Mouse (Mus musculus) cerebellum, adult 9-10 months (tissue): ENCODE measurements around the gene Ptpn11.
"Not testable (repeated sequence)": the region's sequence is repeated elsewhere in the genome, so short reads cannot be mapped to it uniquely, and the experiment has no call there.

Experiments used
- DNase-seq: peaks from one replicate; pipeline ENCODE4 v3.0.0; 2022

Gene Ptpn11

GRCm38 (mm10) chr5:121190836-121191583 lies at the start of gene Ptpn11:
Gene Ptpn11, minus strand, starts transcription at chr5:121191397.
- DNase-seq = peak; percentile 81

GRCm38 (mm10) chr5:121239846-121240245 lies 48.6 kb upstream of the Ptpn11 start:
- DNase-seq = peak; percentile 80

- DNase-seq = peak; percentile 72
These were observed 47.0 kb upstream of the Ptpn11 start for GRCm38 (mm10) chr5:121238208-121238607.

GRCm38 (mm10) chr5:121236171-121236570 lies 45.0 kb upstream of the Ptpn11 start:
- DNase-seq = peak; percentile 74

- no peak for DNase-seq
These were observed 42.5 kb upstream of the Ptpn11 start for GRCm38 (mm10) chr5:121233726-121234125.

- no peak for DNase-seq
These were observed 41.6 kb upstream of the Ptpn11 start for GRCm38 (mm10) chr5:121232789-121233188.

GRCm38 (mm10) chr5:121230811-121231210 lies 39.6 kb upstream of the Ptpn11 start:
- DNase-seq = no peak

- DNase-seq = no peak
These were observed 38.0 kb upstream of the Ptpn11 start for GRCm38 (mm10) chr5:121229182-121229581.

- not testable (repeated sequence) for DNase-seq
These were observed 36.1 kb upstream of the Ptpn11 start for GRCm38 (mm10) chr5:121227330-121227729.

- no peak for DNase-seq
These were observed 35.6 kb upstream of the Ptpn11 start for GRCm38 (mm10) chr5:121226845-121227244.

- no peak for DNase-seq
These were observed 35.2 kb upstream of the Ptpn11 start for GRCm38 (mm10) chr5:121226406-121226805.

GRCm38 (mm10) chr5:121225854-121226253 lies 34.7 kb upstream of the Ptpn11 start:
- DNase-seq = no peak

GRCm38 (mm10) chr5:121224856-121225255 lies 33.7 kb upstream of the Ptpn11 start:
- DNase-seq = no peak

- not testable (repeated sequence) for DNase-seq
These were observed 32.8 kb upstream of the Ptpn11 start for GRCm38 (mm10) chr5:121224020-121224419.

GRCm38 (mm10) chr5:121221328-121221850 lies 30.2 kb upstream of the Ptpn11 start:
- DNase-seq = no peak

- DNase-seq = peak; percentile 69
These were observed 29.6 kb upstream of the Ptpn11 start for GRCm38 (mm10) chr5:121220732-121221301.

GRCm38 (mm10) chr5:121219980-121220731 lies 29.0 kb upstream of the Ptpn11 start, which contains the start of gene Hectd4:
Gene Hectd4, plus strand, starts transcription at chr5:121220219.
- DNase-seq = peak; percentile 96

- DNase-seq = peak; percentile 39
These were observed 28.0 kb upstream of the Ptpn11 start for GRCm38 (mm10) chr5:121219190-121219589.

GRCm38 (mm10) chr5:121217313-121217634 lies 26.1 kb upstream of the Ptpn11 start:
- DNase-seq = no peak

GRCm38 (mm10) chr5:121216584-121217312 lies 25.6 kb upstream of the Ptpn11 start:
- DNase-seq = not testable (repeated sequence)

- DNase-seq = peak; percentile 38
These were observed 24.9 kb upstream of the Ptpn11 start for GRCm38 (mm10) chr5:121216126-121216446.

GRCm38 (mm10) chr5:121215380-121216125 lies 24.4 kb upstream of the Ptpn11 start:
- peak; percentile 88 for DNase-seq
